Mouse (Mus musculus): ENCODE measurements around the gene Ptprg.

Gene Ptprg

GRCm38 (mm10) chr14:11688142-11688541 lies 134.8 kb downstream of the Ptprg start:
- DNase-seq = no peak

- DNase-seq = no peak
Observed at GRCm38 (mm10) chr14:11690066-11690465, 136.7 kb downstream of the Ptprg start.

GRCm38 (mm10) chr14:11691531-11691930 lies 138.2 kb downstream of the Ptprg start:
- DNase-seq = no peak

- DNase-seq = no peak
Observed at GRCm38 (mm10) chr14:11698880-11699279, 145.5 kb downstream of the Ptprg start.

- no peak for DNase-seq
Observed at GRCm38 (mm10) chr14:11699654-11700053, 146.3 kb downstream of the Ptprg start.

GRCm38 (mm10) chr14:11701516-11702249 lies 148.4 kb downstream of the Ptprg start:
- no peak for DNase-seq

GRCm38 (mm10) chr14:11702770-11703477 lies 149.6 kb downstream of the Ptprg start:
- no peak for DNase-seq

GRCm38 (mm10) chr14:11704871-11705270 lies 151.5 kb downstream of the Ptprg start:
- peak; percentile 35 to 68 for DNase-seq

GRCm38 (mm10) chr14:11709352-11709751 lies 156.0 kb downstream of the Ptprg start:
- no peak for DNase-seq

GRCm38 (mm10) chr14:11709798-11710197 lies 156.5 kb downstream of the Ptprg start:
- peak; percentile 86 for DNase-seq

- DNase-seq = no peak
Observed at GRCm38 (mm10) chr14:11710410-11711122, 157.2 kb downstream of the Ptprg start.

- no peak for DNase-seq
Observed at GRCm38 (mm10) chr14:11712146-11712545, 158.8 kb downstream of the Ptprg start.

- DNase-seq = no peak
Observed at GRCm38 (mm10) chr14:11716230-11716629, 162.9 kb downstream of the Ptprg start.

GRCm38 (mm10) chr14:11718201-11718600 lies 164.9 kb downstream of the Ptprg start:
- no peak for DNase-seq

GRCm38 (mm10) chr14:11719259-11719658 lies 165.9 kb downstream of the Ptprg start:
- DNase-seq = no peak

GRCm38 (mm10) chr14:11722101-11722500 lies 168.8 kb downstream of the Ptprg start:
- DNase-seq = no peak

GRCm38 (mm10) chr14:11723876-11724275 lies 170.5 kb downstream of the Ptprg start:
- DNase-seq = no peak

- DNase-seq = no peak
Observed at GRCm38 (mm10) chr14:11731223-11731920, 178.0 kb downstream of the Ptprg start.

GRCm38 (mm10) chr14:11732376-11732775 lies 179.0 kb downstream of the Ptprg start:
- no peak for DNase-seq

GRCm38 (mm10) chr14:11743726-11744125 lies 190.4 kb downstream of the Ptprg start:
- DNase-seq = no peak

GRCm38 (mm10) chr14:11752678-11753077 lies 199.3 kb downstream of the Ptprg start:
- no peak for DNase-seq

- DNase-seq = no peak
Observed at GRCm38 (mm10) chr14:11754656-11755055, 201.3 kb downstream of the Ptprg start.

- DNase-seq = no peak
Observed at GRCm38 (mm10) chr14:11758185-11758584, 204.9 kb downstream of the Ptprg start.
